Mouse (Mus musculus) heart, postnatal 0 days (tissue): ENCODE results near the gene Arid1b.

Experiments used
- CTCF ChIP-seq: IDR thresholded peaks from 2 replicates; pipeline ENCODE4 v1.5.1; 2016; ENCODE audit warnings: antibody characterized with exemption, control low read depth, low read depth
- EP300 ChIP-seq: IDR thresholded peaks from 2 replicates; pipeline ENCODE4 v1.6.1; 2016; ENCODE audit warnings: antibody characterized with exemption, low read depth

- no peak for TF ChIP-seq EP300
- TF ChIP-seq CTCF: no peak
Observed at GRCm38 (mm10) chr17:5097545-5098475, 103.7 kb downstream of the Arid1b start.
